Mouse (Mus musculus) urinary bladder, adult 2 months (tissue): Measurements from ENCODE around the gene Dhrs11. TPM values are rescaled to one million over a fixed set of nuclear protein-coding genes. Genes with fewer than 3 reads are reported as not detected.
"Not testable (repeated sequence)": the region's sequence is repeated elsewhere in the genome, so short reads cannot be mapped to it uniquely, and the experiment has no call there.

Experiments
- DNase-seq: peaks from one replicate; pipeline ENCODE4 v3.0.0; 2022; ENCODE audit warnings: low spot score
- polyA plus RNA-seq: library from polyadenylated mRNA; depleted of rRNA; stranded (reverse); fragments of >200 nt; gene quantifications from 2 replicates; pipeline ENCODE4 v1.2.3, GENCODE M21; 2012; rRNA removed

Dhrs11 gene
- 13.5 and 15.8 TPM in 2 replicates for polyA plus RNA-seq

DNA sequence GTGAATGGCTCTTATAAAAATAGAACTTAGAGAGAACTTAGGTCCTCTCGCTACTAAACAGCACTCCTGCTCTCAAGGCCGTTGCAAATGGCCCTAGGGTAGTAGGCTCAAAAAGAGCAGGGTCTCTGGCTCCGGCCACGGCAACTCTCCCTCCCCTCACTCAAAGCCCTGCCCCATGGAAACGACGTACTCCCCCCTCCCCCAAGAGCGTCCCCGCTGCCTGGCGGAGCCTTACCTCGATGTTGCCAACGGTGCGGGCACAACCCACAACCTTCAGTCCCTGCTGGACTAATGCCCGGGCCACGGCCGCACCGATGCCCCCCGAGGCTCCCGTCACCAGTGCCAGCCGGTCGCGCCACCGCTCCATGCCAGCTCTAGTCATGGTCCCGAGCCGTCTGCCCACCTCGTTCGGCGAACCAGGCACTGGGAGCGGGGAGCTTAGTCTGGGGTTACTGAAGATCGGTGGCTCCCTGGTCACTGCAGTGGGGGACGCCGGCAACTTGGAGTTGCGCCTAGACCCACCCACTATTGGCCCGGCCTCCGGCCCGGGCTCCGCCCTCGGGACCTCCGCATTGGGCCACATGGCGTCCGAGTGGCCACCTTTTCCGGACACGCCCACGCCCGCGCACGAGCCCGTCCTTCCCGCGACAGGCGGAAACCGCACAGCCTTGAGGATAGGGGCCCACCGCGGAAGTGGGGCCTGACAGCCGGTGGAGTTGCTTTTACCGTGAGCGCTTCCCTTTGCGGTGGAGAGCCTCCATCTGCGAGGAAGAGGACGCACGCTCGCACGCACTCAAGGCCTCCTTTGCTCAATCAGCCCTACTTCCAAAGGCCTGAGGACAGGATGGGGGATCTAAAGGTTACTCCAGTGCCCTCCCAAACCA, at the start of gene Dhrs11:
Gene Dhrs11 (minus strand): TSS at position 479 of the 884 bp plus-strand sequence.
- DNase-seq: peak; percentile 83

DNA sequence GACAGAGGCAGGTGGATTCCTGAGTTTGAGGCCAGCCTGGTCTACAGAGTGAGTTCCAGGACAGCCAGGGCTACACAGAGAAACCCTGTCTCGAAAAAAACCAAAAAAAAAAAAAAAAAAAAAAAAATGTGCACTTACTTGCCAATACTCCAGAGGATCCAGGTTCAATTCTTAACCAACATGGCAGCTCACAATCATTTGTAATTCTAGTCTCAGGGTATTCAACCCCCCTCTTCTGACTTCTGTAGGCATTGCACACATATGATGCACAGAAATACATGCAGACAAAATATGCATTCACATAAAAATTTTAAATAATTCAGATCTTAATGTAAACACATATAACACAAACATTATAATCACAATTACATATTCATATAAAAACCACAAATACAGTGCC, 47.2 kb upstream of the Dhrs11 start:
- not testable (repeated sequence) for DNase-seq

- DNase-seq: no peak
Measured at GRCm38 (mm10) chr11:84873042-84873833, 44.4 kb upstream of the Dhrs11 start.

GRCm38 (mm10) chr11:84871548-84872069, 42.8 kb upstream of the Dhrs11 start:
- DNase-seq: no peak

GRCm38 (mm10) chr11:84871046-84871445, 42.3 kb upstream of the Dhrs11 start:
- DNase-seq: no peak

DNA sequence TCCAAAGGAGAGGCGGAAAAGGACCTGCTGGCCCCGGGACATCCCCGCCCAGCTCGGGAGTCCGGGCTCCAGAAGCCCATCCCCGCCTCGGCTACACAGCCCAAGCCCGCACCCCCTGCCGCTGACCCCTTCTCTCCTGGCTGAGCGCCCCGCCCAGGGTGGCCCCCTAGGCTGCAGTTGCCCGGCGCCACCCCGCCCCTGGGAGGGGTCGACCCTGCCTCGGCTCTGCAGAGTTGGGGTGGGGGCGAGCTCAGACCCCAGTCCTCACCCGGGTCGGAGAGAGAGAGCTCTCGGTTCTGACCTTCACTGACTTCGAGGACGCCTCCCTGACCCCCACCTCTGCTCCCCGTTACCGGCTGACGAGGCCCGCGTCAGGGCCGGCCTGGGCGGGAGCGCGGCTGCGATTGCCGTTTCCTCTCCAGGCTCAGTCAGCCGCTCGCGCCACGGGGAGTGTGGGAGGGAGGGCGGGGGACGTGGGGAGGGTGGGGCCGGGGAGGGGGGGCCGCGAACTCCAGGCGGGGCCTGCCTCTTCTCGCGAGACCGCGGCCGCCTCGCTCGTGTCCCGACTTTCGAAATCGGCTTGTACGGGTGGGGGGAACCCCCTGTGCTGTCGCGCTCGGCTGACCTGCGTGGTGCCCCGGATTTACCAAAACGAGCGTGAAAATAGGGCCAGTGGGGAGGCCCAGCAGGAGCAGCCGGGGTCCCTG, 41.7 kb upstream of the Dhrs11 start, which contains the start of gene Ggnbp2:
Gene Ggnbp2 (minus strand): TSS at position 481 of the 707 bp plus-strand sequence.
- peak; percentile 95 for DNase-seq

- DNase-seq: peak; percentile 87
Measured at GRCm38 (mm10) chr11:84869537-84870232, 40.9 kb upstream of the Dhrs11 start.

DNA sequence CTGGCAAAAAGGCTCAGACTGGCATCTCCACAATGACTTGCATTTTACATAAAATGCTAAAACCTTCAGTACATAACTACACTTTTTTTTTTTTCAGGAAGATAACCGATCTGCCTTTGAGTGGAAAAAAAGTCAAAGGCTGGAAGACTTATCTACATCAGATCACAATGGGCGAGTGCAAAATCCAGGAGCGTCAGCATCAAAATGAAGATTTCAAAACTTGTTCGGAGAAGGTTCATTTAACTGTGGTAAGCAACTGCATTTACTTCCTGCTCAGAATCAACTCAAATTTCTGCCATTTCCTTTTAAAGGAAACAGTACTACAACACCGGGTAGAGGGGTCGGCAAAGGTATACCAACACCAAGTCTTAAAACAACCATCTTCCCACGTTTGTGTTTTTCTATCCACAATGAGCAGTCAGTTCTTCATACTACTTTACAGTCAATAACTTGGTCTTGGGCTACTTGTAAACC, 40.0 kb upstream of the Dhrs11 start:
- DNase-seq: no peak

DNA sequence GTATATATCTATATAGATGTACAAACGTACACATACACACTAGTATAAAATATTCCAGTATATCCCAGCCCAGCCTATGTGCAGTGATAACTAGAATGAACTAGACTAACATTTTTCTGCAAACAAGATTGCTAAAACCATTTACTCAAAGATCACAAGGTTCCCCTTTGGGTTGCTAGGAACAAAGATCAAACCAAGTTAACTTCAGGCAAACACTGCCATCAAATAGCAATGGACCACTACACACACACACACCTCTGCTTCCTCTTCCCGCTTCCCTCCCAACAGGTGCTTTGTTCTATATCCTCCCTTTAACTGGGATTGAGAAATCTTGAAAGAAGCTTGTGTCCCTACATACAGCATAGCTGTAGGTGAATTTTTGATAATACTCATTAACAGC, 38.8 kb upstream of the Dhrs11 start:
- no peak for DNase-seq

GRCm38 (mm10) chr11:84865268-84865667, 36.5 kb upstream of the Dhrs11 start:
- no peak for DNase-seq

DNA sequence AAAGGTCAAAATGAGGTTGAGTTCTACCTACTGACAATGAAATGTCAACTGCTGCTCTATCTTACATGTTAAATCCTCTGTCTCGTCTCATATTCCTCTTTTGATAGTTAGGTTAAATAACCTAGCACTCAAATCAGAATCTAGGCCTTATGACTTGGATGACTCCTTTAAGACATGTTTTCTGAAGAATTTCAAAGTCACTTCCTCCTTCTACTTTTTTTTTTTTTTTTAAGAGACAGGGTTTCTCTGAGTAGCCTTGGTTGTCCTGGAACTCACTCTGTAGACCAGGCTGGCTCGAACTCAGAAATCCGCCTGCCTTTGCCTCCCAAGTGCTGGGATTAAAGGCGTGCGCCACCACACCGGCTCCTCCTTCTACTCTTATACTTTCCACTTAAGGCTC, 26.5 kb upstream of the Dhrs11 start:
- no peak for DNase-seq

GRCm38 (mm10) chr11:84847475-84848090, 18.8 kb upstream of the Dhrs11 start:
- no peak for DNase-seq

- no peak for DNase-seq
Measured at GRCm38 (mm10) chr11:84846741-84847474, 18.1 kb upstream of the Dhrs11 start.

DNA sequence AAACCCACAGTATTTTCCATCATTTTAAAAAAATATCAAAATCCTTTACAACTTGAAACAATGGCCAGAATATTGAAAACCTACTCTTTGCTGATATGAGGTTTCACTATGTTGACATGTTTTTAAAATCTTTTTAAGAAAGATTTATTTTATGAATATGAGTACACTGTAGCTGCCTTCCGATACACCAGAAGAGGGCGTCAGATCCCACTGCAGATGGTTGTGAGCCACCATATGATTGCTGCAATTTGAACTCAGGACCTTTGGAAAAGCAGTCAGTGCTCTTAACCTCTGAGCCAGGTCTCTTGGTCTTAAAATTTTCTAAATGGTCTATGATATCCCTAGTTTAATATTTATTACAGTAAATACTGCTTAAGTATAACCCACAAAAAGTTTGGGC, 10.5 kb upstream of the Dhrs11 start:
- DNase-seq: no peak

GRCm38 (mm10) chr11:84829495-84829894, 701 bp upstream of the Dhrs11 start:
- DNase-seq: not testable (repeated sequence)

DNA sequence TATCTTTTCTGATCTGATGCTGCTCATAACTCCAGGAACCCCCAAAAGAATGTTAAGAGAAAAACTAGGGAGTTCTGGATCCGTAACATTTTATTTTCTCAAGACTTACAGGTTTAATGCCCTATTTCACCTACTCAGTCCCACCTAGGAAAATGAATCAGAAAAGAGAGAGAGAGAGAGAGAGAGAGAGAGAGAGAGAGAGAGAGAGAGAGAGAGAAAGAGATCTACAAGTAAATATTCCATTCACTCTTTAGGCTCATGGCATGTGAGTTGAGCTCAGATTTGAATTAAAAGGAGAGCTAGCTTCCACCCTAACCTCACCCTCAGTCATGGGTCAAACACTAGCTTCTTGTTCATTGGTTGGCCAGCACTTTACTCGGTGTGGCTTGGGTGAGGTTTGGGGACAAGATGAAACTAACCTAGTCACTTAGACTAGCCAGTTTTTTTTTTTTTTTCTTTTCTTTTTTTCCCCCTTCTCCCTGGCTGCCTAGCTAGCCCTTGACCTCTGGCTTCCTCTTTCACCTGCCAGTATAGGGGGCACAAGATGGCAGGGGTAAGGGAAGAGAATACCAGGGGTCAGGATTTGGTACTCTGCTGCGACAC, 792 bp downstream of the Dhrs11 start:
- no peak for DNase-seq

GRCm38 (mm10) chr11:84827492-84827891, 1.3 kb downstream of the Dhrs11 start:
- DNase-seq: no peak

- DNase-seq: no peak
Measured at GRCm38 (mm10) chr11:84826185-84826584, 2.6 kb downstream of the Dhrs11 start.

GRCm38 (mm10) chr11:84825261-84825807, 3.5 kb downstream of the Dhrs11 start:
- no peak for DNase-seq
